Mouse (Mus musculus) inflammation-experienced regulatory T-cells, adult 6 months (primary cell): Measurements from ENCODE around the gene Hpn. TPM values are rescaled to one million over a fixed set of nuclear protein-coding genes. Genes with fewer than 3 reads are reported as not detected.

Source experiments
- ATAC-seq: one replicate; pipeline ENCODE4 v1.8.0; 2017
- polyA plus RNA-seq, 3 experiments: library from polyadenylated mRNA; unstranded; fragments of 100-300 nt; shearing (Covaris generic); gene quantifications; one replicate each; pipeline ENCODE4 v1.2.1; 2017

Gene Hpn
- 10 to 100 TPM in 1 of 3 experiments, 1 to 10 TPM in 2; 3.1 to 11.0 (median 8.1) TPM for polyA plus RNA-seq

GRCm38 (mm10) chr7:31115182-31115581 lies at the start of gene Hpn:
Gene Hpn, minus strand, starts transcription at chr7:31115290.
- no peak for ATAC-seq

GRCm38 (mm10) chr7:31164748-31165147 lies 49.7 kb upstream of the Hpn start:
- peak; percentile 44 for ATAC-seq

- no peak for ATAC-seq
Observed at GRCm38 (mm10) chr7:31163666-31164577, 48.8 kb upstream of the Hpn start.

GRCm38 (mm10) chr7:31162324-31162723 lies 47.2 kb upstream of the Hpn start:
- ATAC-seq: no peak

DNA sequence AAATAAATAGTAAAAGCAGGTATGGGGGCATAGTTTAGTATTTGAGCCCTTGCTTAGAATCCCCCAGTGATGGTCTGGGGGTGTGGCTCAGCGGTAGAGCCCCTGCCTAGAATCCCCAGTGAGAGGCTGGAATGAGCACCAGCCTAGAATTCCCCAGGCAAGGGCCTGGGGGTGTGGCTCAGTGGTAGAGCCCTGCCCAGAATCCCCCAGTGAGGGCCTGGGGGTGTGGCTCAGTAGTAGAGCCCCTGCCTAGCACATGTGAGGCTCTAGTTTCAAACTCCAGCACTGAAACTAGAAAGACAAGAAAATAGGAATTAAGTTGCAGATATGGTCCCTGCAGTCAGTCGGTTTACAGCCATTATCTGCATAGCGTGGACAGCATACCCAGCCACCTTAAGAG lies 46.7 kb upstream of the Hpn start:
- no peak for ATAC-seq

DNA sequence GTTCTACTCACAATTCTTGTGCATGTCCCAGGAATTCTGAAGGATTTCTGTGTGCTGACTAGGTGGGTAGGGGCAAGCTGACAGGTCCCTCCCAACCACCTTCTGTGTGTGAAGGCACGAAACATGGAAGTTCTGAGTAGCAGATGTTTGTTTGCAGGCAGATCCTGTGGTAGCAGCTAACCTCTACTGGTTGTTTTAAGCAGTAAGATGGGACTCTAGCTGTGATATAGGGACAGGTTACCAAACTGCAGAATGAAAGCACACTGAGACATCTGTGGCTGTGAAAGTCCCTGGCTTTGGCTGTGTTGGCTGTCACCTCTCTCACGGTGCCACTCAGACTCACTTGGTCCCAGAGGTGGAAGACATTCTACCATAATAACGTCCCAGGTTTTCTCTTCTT lies 46.2 kb upstream of the Hpn start:
- no peak for ATAC-seq

DNA sequence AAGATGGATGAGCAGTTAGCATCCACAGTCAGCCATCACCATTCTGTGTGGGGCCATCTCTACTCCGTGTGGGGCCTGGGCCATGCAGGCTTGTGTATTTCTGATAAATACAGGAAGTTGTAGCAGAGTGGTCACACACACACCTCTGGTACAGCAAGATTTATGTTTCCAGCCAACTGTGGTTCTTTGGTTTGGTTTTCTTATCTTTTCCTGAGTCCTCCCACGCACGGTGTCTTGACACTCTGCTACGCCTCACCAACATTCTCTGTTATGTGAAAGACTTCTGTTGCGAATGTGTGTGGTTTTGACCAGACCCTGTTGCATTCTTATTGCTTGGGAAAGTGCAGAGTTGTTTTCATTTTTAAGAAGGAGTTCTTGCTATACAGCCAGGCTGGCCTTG lies 45.7 kb upstream of the Hpn start:
- ATAC-seq: peak; percentile 65

DNA sequence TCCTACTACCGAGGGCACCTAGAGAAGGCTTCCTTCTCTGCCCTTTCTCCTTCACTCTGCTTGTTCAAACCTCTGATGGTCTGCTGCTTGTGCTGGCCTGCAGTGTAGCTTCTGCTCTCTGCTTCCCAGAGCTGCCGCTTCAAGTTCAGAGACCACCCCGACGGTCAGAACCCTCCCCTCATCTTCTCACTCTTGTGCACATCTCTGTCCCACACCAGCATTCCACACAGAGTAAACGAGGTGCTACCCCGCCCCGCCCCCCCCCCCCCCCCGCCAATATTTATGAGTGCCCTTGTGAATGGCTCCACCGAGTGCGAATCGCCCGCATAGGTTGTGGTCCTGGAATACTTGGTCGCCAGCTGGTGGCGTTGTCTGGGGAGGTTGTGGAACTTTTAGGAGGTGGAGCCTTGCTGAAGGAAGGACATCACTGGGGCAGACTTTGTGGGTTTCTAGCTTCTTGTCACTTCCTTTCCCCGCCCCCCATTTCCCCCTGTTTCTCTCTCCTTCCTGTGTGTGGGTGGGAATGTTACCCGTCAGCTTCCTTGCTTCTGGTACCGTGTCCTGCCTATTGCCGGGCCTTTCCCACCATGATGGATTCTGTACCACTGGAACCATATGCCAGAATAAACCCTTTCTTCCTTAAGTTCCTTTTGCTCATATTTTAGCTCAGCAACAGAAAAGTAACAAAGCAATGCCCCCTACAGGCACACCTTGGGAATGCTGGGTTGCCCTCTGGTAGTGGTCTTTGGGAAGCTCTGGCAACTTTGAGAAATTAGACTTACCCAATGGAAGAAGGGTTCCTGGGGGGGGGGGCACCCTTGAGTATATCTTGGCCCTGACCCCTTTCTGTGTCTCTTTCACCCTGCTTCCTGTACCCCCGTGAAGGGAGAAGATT lies 41.2 kb upstream of the Hpn start:
- ATAC-seq: peak; percentile 51

DNA sequence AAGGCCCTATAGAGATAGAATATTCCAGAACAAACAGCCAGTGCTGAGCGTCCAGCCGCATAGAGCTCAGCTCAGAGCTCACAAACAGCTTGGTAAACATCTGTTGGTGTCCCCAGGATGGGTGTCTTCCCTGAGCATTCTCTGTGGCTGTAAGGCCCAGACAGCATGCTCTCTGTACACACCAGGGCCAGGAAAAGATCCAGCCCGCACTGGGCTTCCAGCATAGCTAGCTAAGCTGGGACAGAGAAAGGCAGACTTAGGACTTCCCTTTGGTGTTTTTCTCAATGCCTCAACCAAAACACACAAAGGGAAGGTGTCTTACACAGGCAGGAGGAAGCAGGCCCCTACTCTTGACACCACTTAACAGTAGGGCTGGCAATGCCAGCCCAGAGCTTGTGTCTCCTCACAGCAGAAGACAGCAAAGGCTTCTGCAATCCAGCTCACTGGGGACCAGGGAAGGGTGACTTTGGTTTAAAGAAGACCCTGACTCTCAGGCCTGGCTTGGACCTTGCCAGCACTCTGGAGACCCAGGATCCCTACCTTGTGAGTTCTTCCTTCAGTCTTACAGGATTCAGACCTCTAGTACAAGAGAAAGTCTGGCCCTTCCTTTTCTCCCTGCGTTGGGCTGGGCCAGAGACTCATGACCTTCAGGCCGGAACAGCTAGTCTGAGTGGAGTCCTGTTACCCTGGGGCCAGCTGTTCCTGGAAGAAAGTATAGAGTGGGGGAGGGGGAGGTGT lies 40.4 kb upstream of the Hpn start, which contains the start of gene Gramd1a:
Gramd1a (minus strand) TSS at position 601 of the 738 bp plus-strand sequence.
- ATAC-seq: no peak

DNA sequence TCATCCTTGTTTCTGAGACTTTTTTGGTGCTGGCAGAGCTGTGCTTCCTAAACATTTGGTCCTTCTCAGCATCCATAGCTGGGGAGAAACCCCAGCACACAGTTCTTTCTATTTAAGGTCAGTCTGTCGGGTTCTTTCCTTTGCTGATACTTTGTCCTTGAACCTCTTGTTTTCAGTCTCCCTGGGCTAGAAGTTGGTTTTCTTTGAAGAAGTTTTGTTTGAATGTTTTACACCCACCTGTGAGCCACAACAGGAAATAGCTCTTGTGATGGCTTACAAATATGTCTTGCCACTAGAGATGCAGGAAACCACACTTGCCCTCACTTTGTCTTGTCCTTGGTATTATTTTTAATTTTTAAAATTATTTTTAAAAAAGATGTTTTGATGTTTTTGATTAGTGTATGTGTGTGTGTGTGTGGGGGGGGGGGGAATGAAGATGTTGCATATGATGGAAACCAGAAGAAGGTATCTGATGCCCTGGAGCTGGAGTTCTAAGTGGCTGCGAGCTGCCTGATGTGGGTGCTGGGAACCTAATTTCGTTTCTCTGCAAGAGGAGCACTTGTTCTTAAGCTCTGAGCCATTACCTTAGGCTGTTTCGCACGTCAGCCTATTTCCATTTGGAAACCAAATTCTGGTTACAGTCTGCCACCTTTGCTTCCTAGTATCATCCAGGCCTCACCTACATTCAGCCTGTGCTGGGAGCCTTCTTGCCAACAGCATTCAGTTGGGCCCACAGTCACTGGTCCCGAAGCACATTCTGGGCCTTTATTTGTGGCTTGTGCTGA lies 38.6 kb upstream of the Hpn start:
- ATAC-seq: peak; percentile 66

DNA sequence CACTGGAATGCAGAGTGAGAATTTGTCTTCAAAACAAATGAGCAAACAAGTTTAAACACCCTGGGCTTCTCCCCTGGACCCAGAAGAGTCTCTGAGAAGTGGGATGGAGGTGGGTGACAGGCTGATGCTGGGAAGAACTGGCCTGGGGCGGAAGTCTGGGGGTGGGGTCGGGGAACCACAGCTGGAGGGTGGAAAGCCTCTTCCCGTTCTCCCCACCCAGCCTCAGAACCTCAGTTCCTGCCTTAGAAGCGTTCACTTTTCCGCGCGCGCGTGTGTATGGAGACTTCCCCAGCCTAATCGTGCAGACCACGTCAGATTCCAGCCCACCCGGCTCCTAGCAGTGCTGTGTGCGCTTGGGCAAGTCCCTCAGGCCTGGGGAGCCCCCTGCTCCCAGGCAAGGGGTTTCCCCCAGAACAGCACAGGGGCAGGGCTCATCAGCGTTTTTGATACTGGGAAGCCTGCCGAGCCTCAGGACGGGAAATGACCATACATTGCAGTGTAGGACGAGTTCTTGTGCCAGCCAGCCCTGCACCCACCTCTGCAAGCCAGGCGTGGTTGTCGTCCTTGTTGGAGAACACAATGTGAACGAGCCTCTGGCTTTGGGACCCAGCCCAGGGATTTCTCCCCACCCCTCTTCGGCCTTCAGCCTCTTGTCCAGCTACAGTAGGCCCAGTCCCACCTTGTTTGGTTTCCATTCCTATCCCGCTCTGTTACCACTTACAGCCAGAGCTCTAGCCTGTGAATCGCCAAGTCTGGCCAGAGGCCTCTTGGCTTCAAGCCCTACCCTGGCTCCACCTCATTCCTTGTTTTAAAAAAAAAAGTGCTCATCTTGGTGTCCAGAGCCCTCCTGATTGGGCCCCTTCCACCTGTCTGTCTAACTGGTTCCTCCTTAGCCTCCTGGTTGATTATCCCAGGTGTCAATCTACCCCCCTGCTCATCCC lies 36.5 kb upstream of the Hpn start:
- peak; percentile 32 for ATAC-seq

DNA sequence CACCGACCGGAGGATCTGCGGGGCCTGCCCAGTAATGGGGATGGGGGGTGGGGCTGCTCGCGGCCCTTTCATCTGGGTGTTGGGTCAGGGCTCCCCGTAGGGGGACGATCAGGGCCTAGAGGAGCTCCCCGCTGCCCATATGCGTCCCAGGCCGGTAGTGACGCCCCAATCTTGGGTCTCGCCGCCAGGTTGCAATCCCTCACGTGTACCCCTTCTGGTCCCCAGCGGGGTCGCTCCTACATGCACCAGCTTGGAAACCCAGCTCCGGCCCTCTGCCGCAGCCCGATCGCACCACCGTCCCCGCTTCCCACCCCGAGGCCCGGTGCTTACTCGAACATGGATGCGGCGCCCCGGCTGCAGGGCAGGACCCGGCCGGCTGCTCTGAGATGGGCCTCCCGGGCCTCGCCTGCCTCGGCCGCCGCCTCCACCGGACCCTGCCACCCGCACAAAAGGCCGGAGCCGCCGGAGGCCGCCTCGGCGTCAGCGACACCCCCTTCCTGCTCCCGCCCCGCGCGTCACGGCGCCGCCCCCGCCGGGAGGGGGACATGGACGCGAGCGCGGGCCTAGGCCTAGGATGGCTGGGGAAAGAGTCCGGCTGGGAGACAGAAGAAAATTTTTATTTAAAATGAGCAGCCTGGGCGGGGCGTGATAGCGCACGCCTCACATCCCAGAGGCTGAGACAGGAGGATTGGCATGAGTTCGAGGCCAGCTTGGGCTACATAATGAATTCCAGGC lies 35.6 kb upstream of the Hpn start:
- peak; percentile 15 for ATAC-seq

GRCm38 (mm10) chr7:31149751-31150565 lies 34.9 kb upstream of the Hpn start:
- peak; percentile 25 for ATAC-seq

- ATAC-seq: no peak
Observed at GRCm38 (mm10) chr7:31149271-31149670, 34.2 kb upstream of the Hpn start.

DNA sequence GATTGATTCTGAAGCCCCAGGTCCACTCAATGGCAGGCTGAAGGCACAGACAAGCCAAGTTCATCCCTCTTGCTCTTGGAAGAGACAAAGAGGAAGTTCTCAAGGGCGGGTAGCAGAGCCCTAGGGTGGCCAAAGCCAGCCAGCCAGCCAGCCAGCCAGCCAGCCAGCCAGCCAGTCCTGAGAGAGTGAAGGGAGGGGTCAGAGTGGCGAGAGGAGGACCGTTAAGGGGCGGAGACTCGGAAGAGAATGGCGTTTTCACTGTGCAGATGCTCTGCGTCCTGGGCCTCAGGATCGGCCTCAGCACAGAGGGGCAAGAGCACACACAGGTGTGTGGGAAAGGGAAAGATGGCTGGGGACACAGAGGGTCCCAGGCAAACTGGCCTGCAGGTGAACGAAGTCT lies 33.7 kb upstream of the Hpn start:
- ATAC-seq: no peak

- peak; percentile 59 for ATAC-seq
Observed at GRCm38 (mm10) chr7:31148086-31148485, 33.0 kb upstream of the Hpn start.

- ATAC-seq: no peak
Observed at GRCm38 (mm10) chr7:31145596-31146160, 30.6 kb upstream of the Hpn start.

GRCm38 (mm10) chr7:31144886-31145285 lies 29.8 kb upstream of the Hpn start:
- ATAC-seq: no peak

GRCm38 (mm10) chr7:31140941-31141340 lies 25.9 kb upstream of the Hpn start:
- ATAC-seq: no peak
